In the genomic region with DNA sequence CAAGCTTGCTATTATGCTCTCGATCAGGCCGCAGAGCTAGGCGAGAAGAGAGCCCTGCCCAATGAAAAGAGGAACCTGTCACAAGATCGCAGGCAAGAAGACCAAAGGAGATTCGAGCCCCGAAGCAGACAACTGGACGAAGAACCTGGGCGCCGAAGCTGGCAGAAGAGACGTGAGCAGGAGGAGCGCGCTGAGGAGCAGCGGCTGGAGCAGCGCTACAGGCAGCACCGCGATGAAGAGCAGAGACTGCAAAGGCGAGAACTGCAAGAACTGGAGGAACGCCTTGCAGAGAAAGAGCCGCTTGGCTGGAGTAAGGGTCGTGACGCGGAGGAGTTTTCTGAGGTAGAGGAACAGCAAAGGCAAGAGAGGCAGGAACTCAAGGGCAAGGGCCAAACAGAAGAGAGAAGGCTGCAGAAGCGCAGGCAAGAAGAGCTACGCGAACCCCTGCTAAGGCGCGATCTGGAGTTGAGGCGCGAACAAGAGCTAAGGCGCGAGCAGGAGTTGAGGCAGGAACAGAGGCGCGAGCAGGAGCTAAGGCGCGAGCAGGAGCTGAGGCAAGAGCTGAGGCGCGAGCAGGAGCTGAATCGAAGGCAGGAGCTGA, we compare ENCODE assay signal across 9 mouse cellular contexts. TPM values are rescaled to one million over a fixed set of nuclear protein-coding genes. Genes with fewer than 3 reads are reported as not detected.
DNase-seq lines count a peak whose midpoint lies in the region; ATAC-seq and TF ChIP-seq lines count a peak whose summit lies in the region.
"Had no signal": no experiment of that assay in that cellular context is flagged by ENCODE, and none has a peak within 500 bp of the region (broad histone marks: within the 10 kb centered on the region; RNA-seq: fewer than 3 reads in every experiment).

No protein-coding gene starts in this region.

- H3K9me3 ChIP-seq in heart, embryonic 10.5 days: no peaks in the 10 kb centered on the region
- no peaks in the 10 kb centered on the region for H3K9me3 ChIP-seq in liver, embryonic 14.5 days (ENCODE audit: control insufficient read depth, low read length)

- peak overlapping the region; percentile 44 for H3K4me2 ChIP-seq in liver, embryonic 14.5 days (ENCODE audit: low read depth)

- H3K9ac ChIP-seq in liver, embryonic 14.5 days (replicated peaks): no peak overlapping the region

- WGBS in heart, embryonic 10.5 days: under 1% methylated on average over 38 of the region's 38 CpGs
- under 1% methylated on average over 38 of the region's 38 CpGs for WGBS in liver, embryonic 14.5 days (ENCODE audit: insufficient replicate concordance)

- TF ChIP-seq CTCF in liver, embryonic 14.5 days (IDR thresholded peaks at IDR 0.05; ENCODE audit: low read depth): no peak

- no peak overlapping the region for H3K27ac ChIP-seq in brown adipose tissue, adult 24 weeks (replicated peaks; ENCODE audit: low read depth, low read length)
- peak overlapping the region; percentile 72; the same call in 1 of the 2 replicates for H3K27ac ChIP-seq in heart, embryonic 10.5 days
- H3K27ac ChIP-seq in liver, embryonic 14.5 days: no peak overlapping the region

- H3K36me3 ChIP-seq in heart, embryonic 10.5 days: no peaks in the 10 kb centered on the region
- no peaks in the 10 kb centered on the region for H3K36me3 ChIP-seq in liver, embryonic 14.5 days (replicated peaks; ENCODE audit: control insufficient read depth, insufficient read depth, low read depth)

- DNase-seq in cerebellum, postnatal 10 days: peak; percentile 26 to 30
- DNase-seq in cerebellum, adult 9-10 months: no peak
- DNase-seq in heart, embryonic 10.5 days (ENCODE audit: low spot score): no peak
- peak; percentile 28 for DNase-seq in kidney, adult 9 months
- no peak for DNase-seq in liver, embryonic 14.5 days (ENCODE audit: low read depth in 3 of 3, low spot score in 3 of 3)
- DNase-seq in naive thymus-derived CD4-positive, alpha-beta T cell, adult 2 months (ENCODE audit: low read depth): peak; percentile 9
- peak; percentile 11 for DNase-seq in testis, postnatal 14 days (ENCODE audit: low spot score)

- ATAC-seq in liver, embryonic 14.5 days (ENCODE audit: insufficient read depth): no peak

- peaks cover 40% of the 10 kb centered on the region for H3K27me3 ChIP-seq in heart, embryonic 10.5 days (ENCODE audit: insufficient read depth, poor library complexity, severe bottlenecking)
- peaks cover 59% of the 10 kb centered on the region for H3K27me3 ChIP-seq in liver, embryonic 14.5 days (ENCODE audit: control insufficient read depth, insufficient read depth, low read length)
- H3K27me3 ChIP-seq: CH12.LX had no signal

- peak overlapping the region; percentile 63 for H3K4me3 ChIP-seq in brown adipose tissue, adult 24 weeks (ENCODE audit: insufficient read depth, low read depth, low read length)
- H3K4me3 ChIP-seq in heart, embryonic 10.5 days: peak overlapping the region; percentile 69
- H3K4me3 ChIP-seq in liver, embryonic 14.5 days (ENCODE audit: insufficient read depth in 1 of 2, low read depth in 2 of 2, low read length in 2 of 2): peak overlapping the region; percentile 18 to 34; a peak in 2 of 4 replicates

- no peak for TF ChIP-seq EP300 in liver, embryonic 14.5 days (IDR thresholded peaks at IDR 0.05; ENCODE audit: low read depth)

- peaks cover 11% of the 10 kb centered on the region for H3K4me1 ChIP-seq in brown adipose tissue, adult 24 weeks (ENCODE audit: control insufficient read depth, insufficient read depth, insufficient read length, low read length)
- peaks cover 22% of the 10 kb centered on the region for H3K4me1 ChIP-seq in heart, embryonic 10.5 days
- no peaks in the 10 kb centered on the region for H3K4me1 ChIP-seq in liver, embryonic 14.5 days (replicated peaks; ENCODE audit: control insufficient read depth in 2 of 2, insufficient read depth in 2 of 2, low read length in 1 of 2)

RNA-seq across cellular contexts. Expression of gene Tchh, which starts 1.5 kb away (rescaled TPM):
- polyA plus RNA-seq in brown adipose tissue, adult 24 weeks (2012; ENCODE audit: insufficient read depth, insufficient read length, missing spikeins): 0.33 TPM in 1 of 2 replicates, not detected in the other
- polyA plus RNA-seq in heart, embryonic 10.5 days (2016; fragmentation: Nextera tagmentation; extraction: Ambion mirVana): 0.20 and 0.38 TPM in 2 replicates
- 0.04 TPM in 1 of 2 replicates, not detected in the other for polyA plus RNA-seq in liver, embryonic 14.5 days (2012; rRNA removed)
- 0.04 and 0.11 TPM in 2 replicates for polyA plus RNA-seq in liver, embryonic 14.5 days (2014; fragmentation: Nextera tagmentation; extraction: Ambion mirVana)

RNA-seq across cellular contexts. Expression of gene Tchhl1, which starts 25.0 kb away (rescaled TPM):
- not detected in 2 replicates for polyA plus RNA-seq in brown adipose tissue, adult 24 weeks (2012; ENCODE audit: insufficient read depth, insufficient read length, missing spikeins)
- not detected in 2 replicates for polyA plus RNA-seq in heart, embryonic 10.5 days (2016; fragmentation: Nextera tagmentation; extraction: Ambion mirVana)
- not detected in 2 replicates for polyA plus RNA-seq in liver, embryonic 14.5 days (2012; rRNA removed)
- polyA plus RNA-seq in liver, embryonic 14.5 days (2014; fragmentation: Nextera tagmentation; extraction: Ambion mirVana): not detected in 2 replicates

RNA-seq across cellular contexts. Expression of gene Rptn, which starts 50.1 kb away (rescaled TPM):
- polyA plus RNA-seq in brown adipose tissue, adult 24 weeks (2012; ENCODE audit: insufficient read depth, insufficient read length, missing spikeins): not detected in 2 replicates
- polyA plus RNA-seq in heart, embryonic 10.5 days (2016; fragmentation: Nextera tagmentation; extraction: Ambion mirVana): not detected in 2 replicates
- 0.01 TPM in 2 replicates for polyA plus RNA-seq in liver, embryonic 14.5 days (2012; rRNA removed)
- not detected in 2 replicates for polyA plus RNA-seq in liver, embryonic 14.5 days (2014; fragmentation: Nextera tagmentation; extraction: Ambion mirVana)

Comparison
In these comparisons a context has a peak if more than half of its experiments do, and no peak if none do; other contexts are left out.
1. DNase-seq: peak in cerebellum, postnatal 10 days (2 of 2), kidney, adult 9 months (single experiment), naive thymus-derived CD4-positive, alpha-beta T cell, adult 2 months (single experiment) and testis, postnatal 14 days (single experiment); none in cerebellum, adult 9-10 months (single experiment), heart, embryonic 10.5 days (single experiment) and liver, embryonic 14.5 days (0 of 3).
2. Peak in every context shown above with its lines, with median percentiles within 50 percentile points of each other: H3K4me3 ChIP-seq.